Mouse (Mus musculus) gastrocnemius, postnatal 4 days (tissue): ENCODE measurements around the gene Zfhx3. TPM values are rescaled to one million over a fixed set of nuclear protein-coding genes. Genes with fewer than 3 reads are reported as not detected.

Experiments
- DNase-seq, 2 experiments: peaks; one replicate each; pipeline ENCODE4 v3.0.0; 2021 to 2022; ENCODE audit warnings: low spot score in 2 of 2, mixed read lengths in 2 of 2
- total RNA-seq, 2 experiments: library from RNA; stranded (reverse); gene quantifications; 2 replicates each; pipeline ENCODE4 v1.2.3; 2021

The Zfhx3 gene
- total RNA-seq, 2 experiments from 2014 or later, result 15.9 to 16.0 TPM

DNA sequence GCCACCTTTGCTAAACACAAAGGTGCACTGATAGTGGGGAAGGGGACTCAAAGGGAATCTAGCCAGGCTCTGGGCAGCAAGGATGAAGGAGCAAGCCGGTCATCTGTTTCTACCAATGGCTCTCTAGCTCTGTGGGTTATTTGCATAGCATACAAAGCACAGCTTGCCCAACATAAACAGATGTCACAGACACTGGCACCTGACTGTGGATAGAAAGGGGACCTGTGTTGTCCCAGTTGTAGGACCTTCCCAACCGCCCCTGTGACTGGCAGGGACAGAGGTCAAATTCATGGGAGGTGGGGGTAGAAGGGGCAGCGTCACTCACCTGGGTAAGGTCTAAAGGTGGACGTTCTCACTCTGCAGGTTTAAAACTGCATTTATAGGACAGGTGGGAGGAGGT is 884.0 kb downstream of the Zfhx3 start:
- DNase-seq, result no peak

GRCm38 (mm10) chr8:108827428-108827827 is 885.0 kb downstream of the Zfhx3 start:
- no peak for DNase-seq

DNA sequence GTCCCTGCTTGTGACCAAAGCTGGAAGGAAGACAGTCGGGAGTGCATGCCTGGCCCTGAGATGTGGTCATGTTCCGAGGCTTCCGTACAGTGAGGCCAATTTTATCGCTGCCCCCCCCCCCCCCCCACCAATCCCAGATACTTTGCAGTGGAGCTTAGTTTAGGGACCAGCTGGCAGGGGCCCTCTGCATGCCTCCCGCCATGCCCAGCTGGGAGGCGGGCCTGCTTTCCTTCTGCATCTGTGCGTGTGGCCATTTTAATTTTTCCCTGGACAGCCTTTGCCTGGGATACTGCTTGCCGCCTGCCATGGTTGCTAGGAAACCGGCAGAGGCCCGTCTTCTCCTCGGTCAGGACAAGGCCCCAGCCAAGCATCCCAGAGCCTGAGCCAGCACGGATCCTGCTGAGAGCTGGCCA is 886.9 kb downstream of the Zfhx3 start:
- peak in 1 of 2 experiments; percentile 70 for DNase-seq

- no peak for DNase-seq
These were observed 892.7 kb downstream of the Zfhx3 start for GRCm38 (mm10) chr8:108835143-108835542.

DNA sequence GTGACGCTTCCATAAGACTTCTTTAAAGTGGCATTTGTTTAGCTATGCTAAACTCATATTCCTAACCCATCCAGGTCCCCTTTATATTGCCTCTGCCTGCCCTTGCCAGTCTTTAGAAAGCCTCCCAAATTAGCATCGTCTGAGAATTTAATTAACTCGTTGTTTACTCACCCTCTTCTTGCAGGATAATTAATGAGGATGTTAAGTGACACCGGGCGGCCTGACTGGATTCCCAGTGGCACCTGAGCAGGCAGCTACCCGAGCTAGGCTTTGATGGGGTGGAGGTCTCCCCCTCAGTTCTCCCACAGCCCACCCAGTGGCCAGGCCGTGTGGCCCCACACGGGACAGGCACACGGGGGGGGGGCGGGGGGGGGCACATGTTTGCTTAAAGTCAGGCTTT is 895.3 kb downstream of the Zfhx3 start:
- no peak for DNase-seq

- DNase-seq, result no peak
These were observed 896.3 kb downstream of the Zfhx3 start for GRCm38 (mm10) chr8:108838761-108839160.

GRCm38 (mm10) chr8:108842307-108842706 is 899.9 kb downstream of the Zfhx3 start:
- no peak for DNase-seq

- DNase-seq, result no peak
These were observed 903.7 kb downstream of the Zfhx3 start for GRCm38 (mm10) chr8:108846174-108846573.

DNA sequence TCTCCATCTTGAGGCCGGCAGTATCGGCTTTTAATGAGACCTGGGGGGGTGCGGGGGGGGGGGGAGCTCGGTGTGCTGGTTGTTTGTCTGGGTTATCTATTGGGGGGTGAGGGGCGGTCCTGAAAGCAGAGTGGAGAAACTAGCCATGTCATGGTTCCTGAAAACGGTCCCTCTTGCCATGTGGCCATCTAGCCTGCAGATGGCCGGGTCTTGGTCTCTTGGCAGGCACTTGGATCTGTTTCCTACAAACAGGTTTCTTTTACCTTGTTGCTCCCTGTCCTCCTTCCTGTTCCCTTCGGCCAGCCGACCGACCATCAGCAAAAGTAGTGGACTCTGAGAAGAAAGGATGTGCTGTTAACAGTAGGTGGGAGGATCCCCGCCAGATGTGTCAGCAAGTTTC is 904.4 kb downstream of the Zfhx3 start:
- DNase-seq, result no peak

GRCm38 (mm10) chr8:108847356-108847755 is 904.9 kb downstream of the Zfhx3 start:
- DNase-seq, result no peak

- no peak for DNase-seq
These were observed 906.0 kb downstream of the Zfhx3 start for GRCm38 (mm10) chr8:108848484-108848883.

- DNase-seq, result no peak
These were observed 910.6 kb downstream of the Zfhx3 start for GRCm38 (mm10) chr8:108853028-108853427.

- no peak for DNase-seq
These were observed 912.1 kb downstream of the Zfhx3 start for GRCm38 (mm10) chr8:108854444-108855102.

DNA sequence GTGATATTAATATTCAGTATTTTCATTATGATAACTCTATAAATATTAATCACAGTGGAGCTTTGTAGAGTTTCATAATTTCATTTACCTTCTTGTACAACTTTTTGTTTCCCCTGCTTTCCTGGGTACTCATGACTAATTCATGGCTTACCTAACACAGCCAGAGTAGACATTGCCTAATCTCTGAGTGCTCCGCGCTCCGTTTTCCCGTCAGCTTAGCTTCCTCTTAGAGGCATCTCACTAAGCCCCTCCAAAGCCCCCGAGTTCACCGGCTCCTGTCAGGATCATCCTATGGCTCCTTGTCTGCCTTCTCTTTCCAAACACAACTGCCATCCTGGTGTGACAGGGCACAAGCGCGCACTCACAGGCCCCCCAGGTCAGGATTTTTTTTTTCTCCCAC is 916.6 kb downstream of the Zfhx3 start:
- DNase-seq, result no peak

DNA sequence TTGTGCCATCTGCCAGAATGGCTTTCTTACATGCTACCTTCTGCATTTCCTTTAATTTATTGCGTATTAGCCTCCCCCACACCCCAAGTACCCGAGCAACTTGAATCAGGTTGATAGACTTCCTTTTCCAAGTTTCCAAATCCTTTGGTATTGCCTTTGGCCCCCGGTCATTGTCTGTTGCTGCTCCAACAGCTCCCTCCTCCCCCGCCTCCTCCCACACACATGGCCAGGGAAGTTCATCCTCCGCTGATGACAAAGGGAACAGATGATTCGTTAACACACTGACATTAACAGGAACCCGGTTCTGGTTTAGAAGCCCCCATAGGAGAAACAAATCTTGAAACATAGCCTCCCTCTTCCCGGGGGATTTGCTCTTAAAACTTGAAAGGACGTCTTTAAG is 917.5 kb downstream of the Zfhx3 start:
- no peak for DNase-seq

GRCm38 (mm10) chr8:108863440-108863839 is 921.0 kb downstream of the Zfhx3 start:
- DNase-seq, result no peak

DNA sequence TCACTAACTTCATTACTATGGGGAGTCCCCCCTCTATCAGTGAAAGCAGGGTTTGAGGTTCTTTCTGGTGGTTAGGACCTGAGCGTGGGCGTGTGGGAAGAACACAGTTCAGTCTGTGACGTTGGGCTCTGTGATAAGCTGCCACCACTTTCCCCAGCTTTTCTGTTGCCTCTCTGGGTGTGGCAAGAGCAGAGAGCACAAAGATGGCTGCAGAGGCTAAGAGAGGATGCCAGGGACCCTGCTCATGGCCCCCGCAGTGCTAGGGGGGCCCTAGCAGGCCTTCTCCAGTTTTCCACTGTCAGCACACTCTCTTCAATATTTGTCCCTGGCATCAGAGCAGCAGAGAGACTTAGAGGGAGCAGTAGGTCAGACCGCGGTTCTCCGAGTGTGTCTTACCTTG is 924.0 kb downstream of the Zfhx3 start:
- DNase-seq, result no peak

GRCm38 (mm10) chr8:108867482-108868258 is 925.2 kb downstream of the Zfhx3 start:
- DNase-seq, result no peak

- no peak for DNase-seq
These were observed 926.0 kb downstream of the Zfhx3 start for GRCm38 (mm10) chr8:108868259-108869090.

DNA sequence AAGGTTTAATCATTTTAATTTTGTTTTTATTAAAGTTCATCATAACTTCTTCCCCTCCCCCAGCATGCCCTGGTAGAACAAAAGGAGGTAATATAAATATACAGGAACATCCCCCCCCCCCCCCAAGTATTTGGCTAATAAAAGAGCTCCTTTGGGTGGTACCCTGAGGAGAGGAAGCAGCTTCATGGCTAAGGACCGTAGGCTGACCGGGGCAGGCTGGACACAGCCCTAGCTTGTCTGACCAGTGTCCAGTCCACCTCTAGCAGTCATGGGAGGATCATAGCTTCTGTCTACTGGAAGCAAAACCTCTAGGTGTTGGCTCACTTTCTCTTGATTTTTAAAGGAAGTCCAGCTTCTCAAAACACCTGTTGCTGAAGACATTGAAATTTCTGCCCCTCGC is 927.0 kb downstream of the Zfhx3 start:
- no peak for DNase-seq

- no peak for DNase-seq
These were observed 927.5 kb downstream of the Zfhx3 start for GRCm38 (mm10) chr8:108869935-108870334.

DNA sequence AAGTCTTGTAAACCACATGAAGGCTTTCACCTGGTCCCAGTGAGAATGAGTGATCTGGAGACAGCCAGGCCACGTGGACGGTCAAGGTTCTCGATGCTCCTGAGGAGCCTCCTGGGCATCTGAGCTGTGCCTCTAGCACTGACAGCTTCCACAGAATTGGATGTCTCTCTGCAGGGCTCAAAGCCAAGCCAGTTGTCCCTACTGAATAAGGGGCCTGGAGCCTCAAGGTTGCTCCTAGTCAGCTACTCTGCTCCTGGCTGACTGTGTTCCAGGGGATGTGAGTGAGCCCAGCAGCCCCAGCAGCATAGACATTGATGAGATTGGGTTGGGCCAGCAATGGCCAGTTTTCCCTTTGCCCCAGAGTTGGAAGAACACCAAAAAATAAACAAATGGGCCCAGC is 927.9 kb downstream of the Zfhx3 start:
- no peak for DNase-seq
